Mouse (Mus musculus) spleen, postnatal 14 days (tissue): ENCODE data around the gene 1700008O03Rik.

Experiments
- DNase-seq, 2 experiments: peaks; one replicate each; pipeline ENCODE4 v3.0.0; 2021 to 2022; ENCODE audit warnings: low spot score in 2 of 2

1700008O03Rik gene

DNA sequence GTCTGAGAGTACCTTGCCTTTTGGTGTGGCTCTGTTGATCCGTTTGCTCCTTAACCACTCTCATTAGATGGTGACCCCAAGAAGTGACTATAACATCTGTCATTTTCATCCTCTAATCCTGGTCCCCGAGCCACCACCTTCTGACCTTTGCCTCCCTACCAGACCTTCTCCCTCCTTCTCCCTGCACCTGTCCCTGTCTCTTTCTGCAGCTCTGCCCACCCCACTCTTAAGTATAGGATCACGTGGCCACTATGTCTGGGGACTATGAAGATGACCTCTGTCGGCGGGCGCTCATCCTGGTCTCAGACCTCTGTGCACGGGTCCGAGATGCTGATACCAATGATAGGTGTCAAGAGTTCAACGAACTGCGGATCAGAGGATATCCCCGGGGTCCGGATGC, at the start of gene 1700008O03Rik:
TSS of gene 1700008O03Rik (minus strand) at position 101 of the 400 bp plus-strand sequence.
- no peak for DNase-seq

DNA sequence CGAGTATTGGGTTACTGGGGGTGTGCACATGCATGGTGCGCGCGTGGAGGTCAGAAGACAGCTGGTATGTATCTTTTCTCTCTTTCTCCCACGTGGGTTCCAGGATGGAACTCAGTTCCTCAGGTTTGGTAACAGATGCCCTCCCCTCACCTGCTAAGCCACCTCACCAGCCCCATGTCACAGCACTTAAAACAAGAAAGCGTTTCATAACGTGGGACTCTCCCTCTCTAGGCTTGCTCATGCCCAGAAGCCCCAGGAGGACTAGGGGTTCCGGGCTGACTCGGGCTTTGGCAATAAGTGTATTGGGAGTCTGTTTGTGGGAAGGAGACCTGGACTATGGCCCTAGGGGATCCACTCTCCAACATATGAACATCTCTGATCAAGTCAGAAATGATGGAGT, 48.5 kb upstream of the 1700008O03Rik start:
- no peak for DNase-seq

DNA sequence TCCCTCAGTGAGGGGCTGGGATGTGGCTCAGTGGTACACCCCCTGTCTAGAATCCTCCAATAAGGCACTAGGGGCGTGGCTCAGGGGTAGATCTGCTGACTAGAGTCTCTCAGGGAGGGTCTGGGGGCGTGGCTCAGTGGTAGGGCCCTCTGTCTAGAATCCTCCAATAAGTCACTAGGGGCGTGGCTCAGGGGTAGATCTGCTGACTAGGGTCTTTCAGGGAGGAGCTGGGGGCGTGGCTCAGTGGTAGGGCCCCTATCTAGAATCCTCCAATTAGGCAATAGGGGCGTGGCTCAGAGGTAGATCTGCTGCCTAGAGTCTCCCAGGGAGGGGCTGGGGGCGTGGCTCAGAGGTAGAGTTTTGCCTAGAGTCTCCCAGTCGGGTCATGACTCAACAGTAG, 47.8 kb upstream of the 1700008O03Rik start:
- no peak for DNase-seq

DNA sequence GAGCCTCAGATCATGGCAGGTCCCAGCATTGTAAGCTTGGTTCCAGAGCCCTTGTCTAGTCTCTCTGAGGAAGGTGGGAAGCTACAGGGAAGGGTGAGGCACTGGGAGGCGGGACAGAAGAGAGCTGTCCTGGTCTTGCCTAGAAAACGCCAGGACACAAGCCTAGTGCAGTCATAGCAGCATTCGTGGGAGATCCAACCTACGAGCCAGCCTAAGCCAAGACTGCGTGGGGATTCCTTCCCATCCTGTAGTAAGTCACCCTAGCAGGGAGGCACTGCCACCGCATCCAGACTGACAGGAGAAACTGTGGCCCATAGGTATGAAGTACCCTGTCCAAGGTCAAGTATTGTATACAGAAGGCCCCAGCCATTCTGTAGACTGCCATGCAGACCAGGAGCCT, 46.9 kb upstream of the 1700008O03Rik start:
- DNase-seq: no peak

DNA sequence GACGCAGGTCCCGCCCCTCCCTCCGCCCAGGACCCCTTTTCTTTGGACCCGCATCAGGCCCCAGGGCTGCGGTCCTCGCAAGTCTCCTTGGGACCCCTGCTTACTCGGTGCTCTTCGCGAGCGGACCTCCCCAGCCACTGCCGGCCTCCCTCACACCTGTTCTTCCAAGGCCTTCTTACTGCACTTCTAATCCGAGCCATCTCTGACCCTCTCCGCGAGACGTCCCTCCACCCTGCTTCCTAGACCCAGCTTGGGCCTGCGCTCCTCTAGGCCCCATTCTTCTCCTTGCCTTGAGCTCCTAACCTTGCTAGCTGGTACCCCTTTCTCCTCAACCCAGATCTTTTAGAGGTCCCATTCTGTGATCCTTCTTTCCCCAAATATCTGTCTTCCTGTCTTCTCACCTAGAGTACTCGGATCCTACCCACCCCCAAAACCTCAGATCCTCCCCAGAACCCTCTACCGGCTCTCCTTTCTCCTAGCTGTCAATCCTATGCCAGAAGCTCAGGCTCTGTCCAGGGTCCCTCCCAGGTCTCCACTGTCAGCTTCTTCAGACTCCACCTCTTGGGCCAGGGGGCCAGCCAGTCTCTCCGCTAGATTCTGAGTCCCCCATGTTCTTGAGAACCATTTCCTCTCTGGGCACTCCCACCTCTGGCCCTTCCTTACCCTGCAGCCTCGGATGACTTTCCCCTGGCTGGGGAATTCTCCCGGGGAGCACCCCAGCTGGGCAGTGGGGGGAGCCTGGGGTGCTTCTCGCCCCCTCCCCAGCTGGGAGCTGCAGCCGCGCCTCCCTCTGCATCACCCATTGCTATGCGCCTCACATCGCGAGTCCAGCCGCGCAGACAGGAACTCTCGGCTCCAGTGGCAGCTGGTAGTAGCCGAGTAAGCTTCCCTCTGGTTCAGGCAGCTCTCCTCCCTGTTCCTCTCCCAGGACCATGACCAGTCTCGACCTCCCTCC, 44.2 kb upstream of the 1700008O03Rik start:
- DNase-seq: no peak

DNA sequence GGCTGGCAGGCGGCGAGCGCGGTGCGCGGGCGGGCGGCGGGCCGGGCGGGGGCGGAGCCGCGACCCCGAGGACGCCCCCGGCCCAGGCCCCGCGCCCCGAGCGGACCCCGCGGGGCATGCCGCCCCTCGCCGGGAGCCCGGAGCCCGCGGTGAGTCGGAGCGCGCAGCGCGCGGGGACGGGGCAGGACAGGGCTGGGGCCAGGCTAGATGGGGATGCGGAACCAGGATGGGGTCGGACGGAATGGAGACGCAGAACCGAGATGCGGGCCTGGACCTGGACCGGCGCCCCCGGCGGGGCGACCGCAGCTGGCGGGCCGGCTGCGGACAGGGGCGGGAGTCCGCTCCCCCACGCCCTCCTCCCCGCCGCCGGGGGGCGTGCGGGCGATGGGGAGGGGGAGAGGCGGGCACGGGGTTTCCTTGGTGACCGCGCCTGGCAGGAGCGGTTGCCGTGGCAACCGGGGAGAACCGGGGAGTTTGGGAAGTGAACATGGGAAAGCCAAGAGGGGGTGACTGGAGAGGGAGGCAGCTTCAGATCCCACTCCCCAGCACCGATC, 43.4 kb upstream of the 1700008O03Rik start, which contains the start of gene Lrrc4b:
TSS of gene Lrrc4b (plus strand) at position 51 of the 554 bp plus-strand sequence.
- no peak for DNase-seq

DNA sequence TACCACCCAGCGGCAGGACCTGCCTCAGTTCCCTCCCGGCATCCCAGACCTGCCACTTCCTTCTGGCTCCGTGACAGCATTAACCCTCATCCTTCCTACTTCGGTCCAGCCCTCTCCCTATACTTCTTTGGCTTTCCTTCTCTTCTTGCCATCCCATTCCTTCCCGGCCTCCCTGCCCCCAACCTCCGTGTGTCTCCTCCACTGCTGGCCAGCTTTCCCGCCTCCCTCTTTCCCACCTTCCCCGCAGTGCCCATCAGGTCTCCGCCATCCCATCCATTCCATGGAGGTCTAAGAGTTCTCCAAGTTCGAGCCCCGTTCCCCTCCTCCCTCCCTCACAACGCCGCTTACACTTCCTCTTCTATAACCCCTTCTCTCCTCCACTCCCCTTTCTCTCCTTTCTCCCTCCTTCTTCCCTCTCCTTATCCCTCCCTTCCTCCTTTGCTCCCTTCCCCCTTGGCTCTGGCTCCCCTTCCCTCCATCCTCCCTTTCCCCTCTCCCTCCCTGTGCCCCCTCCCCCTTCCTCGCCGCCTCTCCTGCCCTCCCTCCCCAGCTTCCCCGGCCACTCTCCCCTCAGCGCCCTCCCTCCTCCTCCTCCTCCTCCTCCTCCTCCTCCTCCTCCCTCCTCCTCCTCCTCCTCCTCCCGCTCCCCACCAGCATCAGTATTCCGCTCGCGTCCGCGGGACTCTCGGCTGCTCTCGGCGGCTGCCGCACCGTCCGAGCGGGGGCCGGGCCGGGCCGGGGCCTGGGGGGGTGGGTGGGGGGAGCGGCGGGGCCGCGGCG, 42.7 kb upstream of the 1700008O03Rik start:
- no peak for DNase-seq

DNA sequence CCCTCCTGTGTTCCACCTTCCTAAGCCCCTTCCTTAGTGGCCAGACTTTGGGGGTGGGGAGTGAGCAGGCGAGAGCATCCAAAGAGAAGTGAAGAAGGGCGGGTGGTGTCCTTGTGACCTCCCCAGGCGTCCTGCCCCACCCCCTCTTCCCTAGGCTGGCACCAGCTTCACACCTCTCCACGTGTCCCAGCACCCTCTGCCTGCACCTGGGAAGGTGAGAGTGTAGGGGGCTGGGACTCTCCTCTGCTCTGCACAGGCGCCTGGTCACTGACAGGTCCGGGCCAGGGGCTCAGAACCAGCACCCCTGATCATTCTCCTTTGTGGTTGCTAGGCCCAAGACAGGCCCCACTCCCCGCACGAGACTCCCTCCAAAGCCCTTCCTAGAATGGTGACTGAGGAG, 42.0 kb upstream of the 1700008O03Rik start:
- DNase-seq: no peak

DNA sequence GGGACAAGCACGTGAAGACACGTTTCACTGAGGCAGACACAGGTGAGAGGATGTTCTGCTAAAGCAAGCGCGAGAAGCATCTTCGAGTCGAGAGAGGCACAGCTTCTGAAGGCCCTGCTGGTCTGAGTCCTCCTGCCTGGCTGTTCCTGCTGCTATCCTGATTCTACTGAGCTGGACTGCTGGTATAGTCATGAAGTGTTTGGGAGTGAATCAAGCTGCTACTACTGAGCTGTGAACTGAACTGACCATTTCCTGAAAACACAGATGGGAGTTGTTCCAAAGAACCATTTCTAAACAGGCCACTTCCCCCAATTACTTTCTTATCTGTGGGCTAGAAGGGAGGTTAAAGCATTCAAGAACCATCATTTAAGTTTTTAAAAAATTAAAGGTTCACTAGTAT, 27.7 kb upstream of the 1700008O03Rik start:
- no peak for DNase-seq

DNA sequence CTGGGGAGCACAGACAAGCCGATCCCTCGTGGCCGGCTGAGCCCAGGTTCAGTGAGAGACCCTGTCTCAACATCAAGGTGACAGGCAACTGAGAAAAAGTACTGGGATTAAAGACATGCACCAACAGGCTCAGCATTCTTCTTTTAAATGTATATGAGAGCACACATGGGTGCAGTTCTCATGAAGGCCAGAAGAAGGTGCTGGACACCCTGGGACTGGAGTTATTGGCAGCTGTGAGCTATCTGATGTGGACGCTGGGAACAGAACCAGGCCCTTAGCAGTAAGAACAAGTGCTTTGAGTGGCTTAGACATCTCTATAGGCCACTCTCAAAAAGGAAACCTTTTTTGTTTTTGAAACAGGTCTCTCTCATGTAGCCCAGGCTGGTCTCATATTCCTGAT, 25.5 kb upstream of the 1700008O03Rik start:
- no peak for DNase-seq

DNA sequence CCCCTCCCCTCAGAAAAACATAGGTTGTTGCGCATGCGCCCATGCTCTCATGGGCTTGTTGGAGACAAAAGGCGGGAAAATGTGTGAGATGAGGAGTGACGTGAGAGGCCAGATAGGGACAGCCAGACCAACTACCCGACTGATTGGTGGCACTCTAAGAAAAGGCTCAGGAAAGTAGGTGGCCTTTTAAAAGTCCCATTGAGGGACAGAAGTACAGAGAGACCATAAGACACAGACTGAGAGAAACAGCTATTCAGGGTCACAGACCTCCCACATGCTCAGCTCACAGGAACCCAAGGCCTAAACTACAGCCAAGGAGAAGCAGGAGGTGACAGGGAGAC, 20.4 kb upstream of the 1700008O03Rik start:
- DNase-seq: no peak

DNA sequence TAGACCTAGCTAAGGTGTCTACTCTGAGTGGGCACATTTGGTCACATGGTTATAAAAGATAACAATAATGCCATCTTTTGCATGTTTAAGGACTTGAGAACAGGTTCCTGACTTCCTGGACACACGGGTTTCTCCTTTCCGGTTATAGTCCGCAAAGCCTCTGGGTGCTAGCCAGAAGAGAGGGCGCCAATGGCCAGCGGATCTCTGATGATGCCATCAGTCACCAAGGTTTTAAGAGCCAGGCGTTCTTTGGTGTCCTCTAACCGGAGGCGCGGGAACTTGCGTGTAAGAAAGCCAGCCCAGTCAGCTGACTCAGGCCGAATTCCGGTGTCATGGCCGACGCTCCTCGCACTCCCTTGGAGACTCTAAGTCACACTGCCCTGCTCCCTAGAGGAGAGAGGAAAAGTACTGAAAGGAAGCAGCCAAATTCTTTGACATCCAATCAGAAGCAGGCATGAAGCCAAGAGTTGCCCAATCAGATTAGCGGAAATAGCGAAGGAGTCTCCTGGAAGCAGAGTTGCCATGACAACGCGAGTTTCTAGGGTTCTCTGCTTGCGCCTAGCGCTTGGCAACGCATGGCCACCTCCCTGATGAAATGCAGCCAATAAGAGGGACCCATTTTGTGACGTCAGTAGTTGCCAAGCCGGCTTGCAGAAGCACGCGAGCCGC, 19.9 kb upstream of the 1700008O03Rik start:
- peak; percentile 19 to 50 for DNase-seq

DNA sequence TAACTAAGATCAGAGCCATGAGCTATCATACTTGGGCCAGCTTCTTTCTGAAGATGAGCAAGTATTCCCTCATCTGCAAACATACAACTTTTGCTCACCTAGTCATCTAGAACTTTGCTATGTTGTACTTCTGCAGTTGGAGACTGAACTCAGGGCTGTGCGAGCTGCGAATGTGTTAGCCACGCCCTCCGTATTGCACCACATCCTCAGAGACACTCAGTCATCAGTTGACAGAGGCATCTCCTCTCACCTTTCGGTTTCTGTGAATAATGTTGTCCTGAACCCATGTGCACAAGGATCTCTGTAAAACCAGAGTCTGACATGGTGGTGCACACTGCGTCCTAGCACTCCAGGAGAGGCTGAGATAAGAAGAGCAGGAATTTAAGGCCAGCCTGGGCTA, 16.1 kb upstream of the 1700008O03Rik start:
- DNase-seq: no peak

DNA sequence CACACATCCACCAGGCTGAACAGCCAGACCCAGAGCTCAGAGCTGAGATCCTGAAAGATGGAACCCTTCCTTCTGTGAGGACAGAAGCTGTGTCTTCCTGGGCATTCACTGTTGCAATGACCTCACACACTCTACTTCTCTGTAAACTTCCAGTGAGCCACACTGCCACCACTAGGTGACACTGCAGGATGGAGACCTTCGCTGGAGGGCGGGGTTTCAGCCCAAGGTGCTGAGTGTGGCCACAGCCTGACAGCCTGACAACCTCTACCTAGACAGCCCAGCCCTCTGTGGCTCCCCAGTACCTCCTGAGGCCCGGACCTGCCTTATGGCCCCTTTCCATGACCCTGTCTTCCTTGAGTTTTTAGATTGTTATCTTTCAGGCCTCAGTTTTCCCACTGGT, 12.9 kb upstream of the 1700008O03Rik start:
- DNase-seq: peak in 1 of 2 experiments; percentile 52

DNA sequence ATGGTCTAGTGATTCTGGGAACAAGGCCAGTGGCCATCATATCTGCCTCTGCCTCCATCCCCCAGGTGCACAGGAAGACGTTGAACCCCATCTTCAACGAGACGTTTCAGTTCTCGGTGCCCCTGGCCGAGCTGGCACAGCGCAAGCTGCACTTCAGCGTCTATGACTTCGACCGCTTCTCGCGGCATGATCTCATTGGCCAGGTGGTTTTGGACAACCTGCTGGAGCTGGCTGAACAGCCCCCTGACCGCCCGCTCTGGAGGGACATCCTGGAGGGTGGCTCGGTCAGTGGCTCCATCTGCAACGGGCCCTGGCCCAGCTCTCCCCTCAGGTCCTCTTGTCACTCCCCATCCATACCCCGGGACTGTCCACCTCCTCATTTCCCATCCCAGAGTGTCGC, 7.7 kb upstream of the 1700008O03Rik start:
- no peak for DNase-seq

DNA sequence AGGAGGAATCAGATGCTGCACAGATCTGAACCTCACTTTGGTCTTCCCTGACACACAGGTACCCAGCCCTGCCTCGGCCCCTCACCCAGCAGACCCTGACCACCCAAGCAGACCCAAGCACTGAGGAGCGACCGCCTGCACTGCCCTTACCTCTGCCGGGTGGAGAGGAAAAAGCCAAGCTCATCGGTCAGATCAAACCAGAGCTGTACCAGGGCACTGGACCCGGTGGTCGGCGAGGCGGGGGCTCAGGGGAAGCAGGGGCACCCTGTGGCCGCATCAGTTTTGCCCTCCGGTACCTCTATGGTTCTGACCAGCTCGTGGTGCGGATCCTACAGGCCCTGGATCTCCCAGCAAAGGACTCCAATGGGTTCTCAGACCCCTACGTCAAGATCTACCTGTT, 6.7 kb upstream of the 1700008O03Rik start:
- DNase-seq: no peak

DNA sequence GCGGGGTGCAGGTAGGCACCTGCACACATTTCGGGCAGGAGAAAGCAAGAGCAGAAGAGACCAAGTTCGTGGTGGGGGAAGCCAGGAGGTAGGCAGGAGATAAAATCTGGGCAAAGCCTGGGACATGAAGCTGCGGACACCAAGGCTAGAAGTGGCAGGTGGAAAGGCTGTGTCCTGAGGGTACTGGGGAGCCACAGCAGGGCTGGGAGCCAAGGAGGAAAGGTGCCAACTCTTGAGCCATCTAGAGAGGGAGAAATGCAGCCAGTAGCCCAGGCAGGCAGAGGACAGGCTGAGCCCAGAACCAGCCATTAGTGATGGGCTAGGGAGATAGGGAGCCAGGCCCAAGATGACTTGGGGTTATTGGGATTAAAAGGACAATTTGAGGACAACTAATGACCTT, 6.2 kb upstream of the 1700008O03Rik start:
- DNase-seq: no peak

DNA sequence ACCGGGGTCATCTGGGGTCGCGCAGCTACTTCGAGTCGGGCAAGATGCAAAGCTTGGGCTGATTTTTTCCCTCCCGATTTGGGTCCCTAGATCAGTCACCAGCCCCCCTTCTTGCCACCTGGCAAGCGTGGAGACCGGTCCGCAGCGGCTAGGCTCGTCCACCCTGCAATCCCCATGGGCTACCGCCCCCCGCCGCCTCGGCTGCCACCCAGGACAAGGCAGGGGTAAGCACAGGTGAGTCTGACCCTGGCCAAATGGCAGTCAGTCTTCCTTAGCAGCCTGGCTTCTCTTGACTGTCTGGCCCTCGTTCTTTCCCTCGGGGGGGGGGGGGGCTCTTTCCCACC, 932 bp downstream of the 1700008O03Rik start:
- DNase-seq: no peak

DNA sequence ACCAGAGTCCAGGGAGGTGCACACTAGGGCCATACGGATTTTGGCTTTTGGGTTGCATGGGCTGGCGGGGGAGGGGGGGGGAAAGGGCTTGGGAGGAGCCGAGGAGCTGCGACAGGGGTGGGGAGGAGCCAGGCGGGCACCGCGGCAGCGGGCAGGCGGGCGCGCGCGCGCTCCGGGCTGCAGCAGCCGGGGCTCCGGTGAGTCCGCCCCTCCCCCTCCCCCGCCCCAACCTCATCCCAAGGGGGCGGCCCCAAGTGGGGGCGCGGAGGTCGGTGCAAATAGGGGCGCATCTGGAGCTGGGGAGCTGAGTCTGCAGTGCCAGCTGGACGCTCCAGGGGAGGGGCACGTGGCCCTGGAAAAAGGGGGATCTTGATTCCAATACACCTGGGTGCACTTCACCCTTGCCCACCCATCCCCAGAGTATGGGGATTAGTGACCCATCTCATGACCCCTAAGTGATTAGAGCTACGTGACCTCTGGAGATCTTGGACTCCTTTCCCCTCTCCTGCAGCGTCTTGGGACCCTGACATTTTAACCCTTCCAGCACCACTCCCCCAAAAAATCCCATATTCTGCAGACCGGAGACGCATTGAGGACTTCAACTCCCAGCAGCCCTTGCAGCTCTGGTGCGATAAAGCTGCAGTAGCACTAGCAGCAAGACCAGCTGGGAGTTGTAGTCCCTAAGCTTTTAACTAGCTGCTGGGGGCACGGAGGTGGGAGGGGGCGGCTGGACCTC, 1.5 kb downstream of the 1700008O03Rik start, which contains the start of gene Syt3:
TSS of gene Syt3 (plus strand) at position 123 of the 736 bp plus-strand sequence.
- DNase-seq: no peak

DNA sequence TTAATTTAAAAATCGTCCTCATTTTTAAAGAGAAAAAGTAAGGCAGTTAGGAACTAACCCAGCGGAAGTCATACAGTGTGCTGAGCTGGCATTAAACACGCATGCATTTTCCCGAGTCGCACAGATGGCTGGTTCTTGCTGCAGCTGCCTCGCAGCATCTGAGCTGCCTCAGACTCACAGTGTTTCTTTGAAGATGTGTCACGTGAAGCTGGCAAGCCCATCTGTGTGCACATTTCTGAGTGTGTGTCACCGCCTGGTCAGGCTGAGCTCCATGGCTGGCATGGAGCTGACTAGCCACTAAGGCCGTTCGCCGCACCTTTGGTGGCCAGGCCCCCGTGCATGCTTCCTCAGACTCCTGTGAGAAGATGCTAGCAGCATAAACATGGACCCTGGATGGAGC, 3.1 kb downstream of the 1700008O03Rik start:
- DNase-seq: no peak

DNA sequence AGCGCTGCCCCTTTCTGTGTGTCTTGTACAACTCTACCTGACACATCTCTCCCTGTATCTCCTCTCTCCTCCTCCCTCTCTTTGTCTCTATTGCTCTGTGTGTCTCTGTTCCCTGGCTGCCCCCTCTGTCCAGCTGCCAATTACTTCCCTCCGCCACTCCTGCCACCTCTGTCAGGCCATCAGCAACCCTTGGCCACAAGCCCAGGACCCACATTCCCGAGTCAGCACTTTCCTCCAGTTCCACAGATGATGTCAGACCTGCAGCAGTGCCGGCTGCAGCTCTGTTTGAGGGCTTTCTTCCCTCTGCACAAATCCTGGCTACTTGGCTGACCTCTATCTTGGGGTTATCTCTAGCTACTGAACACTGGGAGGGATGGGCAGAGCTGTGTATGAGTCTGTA, 7.3 kb downstream of the 1700008O03Rik start:
- DNase-seq: no peak
